Mouse (Mus musculus): ENCODE data around the gene Creg2.

GRCm38 (mm10) chr1:39598726-39599125 lies 52.5 kb downstream of the Creg2 start:
- TF ChIP-seq CTCF (conservative IDR thresholded peaks at IDR 0.05; ENCODE audit: insufficient read depth, insufficient read length, low read depth, low read length), result no peak
- TF ChIP-seq POLR2A (IDR thresholded peaks at IDR 0.05; ENCODE audit: low read depth, low read length), result no peak

Data from kidney, adult 2 months (tissue).